Mouse (Mus musculus) stomach, embryonic 16.5 days (tissue): Measurements from ENCODE around the gene Kin. TPM values are rescaled to one million over a fixed set of nuclear protein-coding genes. Genes with fewer than 3 reads are reported as not detected.

Experiments
- ATAC-seq: fragments of 200-750 bp; cut with Nextera tagmentation; 2 replicates; pipeline ENCODE4 v1.8.0; 2017; ENCODE audit warnings: moderate number of reproducible peaks, moderate TSS enrichment; ENCODE audit not compliant: insufficient read depth, low FRiP score
- H3K27ac ChIP-seq: fragments of 300-500 bp; sonication (generic); 2 replicates; pipeline ENCODE4 v1.5.1; 2014; ENCODE audit warnings: low read length
- H3K27me3 ChIP-seq: fragments of 300-500 bp; sonication (generic); 2 replicates; pipeline ENCODE4 v1.6.1; 2014; ENCODE audit warnings: low read length, control low read depth, mixed read lengths; ENCODE audit not compliant: control insufficient read depth, insufficient read depth
- H3K36me3 ChIP-seq: fragments of 300-500 bp; sonication (generic); 2 replicates; pipeline ENCODE4 v1.6.1; 2014; ENCODE audit warnings: low read length; ENCODE audit not compliant: control insufficient read depth, insufficient read depth
- H3K4me1 ChIP-seq: fragments of 300-500 bp; sonication (generic); 2 replicates; pipeline ENCODE4 v1.6.1; 2014; ENCODE audit warnings: low read length, control low read depth, mixed read lengths; ENCODE audit not compliant: control insufficient read depth, insufficient read depth
- H3K4me2 ChIP-seq: fragments of 300-500 bp; sonication (generic); 2 replicates; pipeline ENCODE4 v1.6.1; 2014; ENCODE audit warnings: low read depth, low read length, mixed read lengths
- H3K4me3 ChIP-seq: fragments of 300-500 bp; sonication (generic); replicated peaks from 2 replicates; pipeline ENCODE4 v1.5.1; 2014; ENCODE audit warnings: mild to moderate bottlenecking, low read length
- H3K9ac ChIP-seq: fragments of 300-500 bp; sonication (generic); 2 replicates; pipeline ENCODE4 v1.6.1; 2014; ENCODE audit warnings: low read length
- H3K9me3 ChIP-seq: fragments of 300-500 bp; sonication (generic); replicated peaks from 2 replicates; pipeline ENCODE4 v1.6.1; 2016; ENCODE audit warnings: low read length, control low read depth; ENCODE audit not compliant: control insufficient read depth
- WGBS: fragments of 180-500 bp; shearing (Covaris S2); extraction: QIAGEN DNeasy Blood & Tissue Kit; methylation state at CpG from one replicate; pipeline ENCODE4 v1.1.7; 2014; 5-methylcytosine and 5-hydroxymethylcytosine counted together
- polyA plus RNA-seq: library from polyadenylated mRNA; unstranded; fragments of >200 nt; fragmentation: Nextera tagmentation; extraction: Ambion mirVana; gene quantifications from 2 replicates; pipeline ENCODE4 v1.2.1, GENCODE M21; 2015

The Kin gene
- polyA plus RNA-seq, 1 experiment from 2014 or later = 27.9 TPM

DNA sequence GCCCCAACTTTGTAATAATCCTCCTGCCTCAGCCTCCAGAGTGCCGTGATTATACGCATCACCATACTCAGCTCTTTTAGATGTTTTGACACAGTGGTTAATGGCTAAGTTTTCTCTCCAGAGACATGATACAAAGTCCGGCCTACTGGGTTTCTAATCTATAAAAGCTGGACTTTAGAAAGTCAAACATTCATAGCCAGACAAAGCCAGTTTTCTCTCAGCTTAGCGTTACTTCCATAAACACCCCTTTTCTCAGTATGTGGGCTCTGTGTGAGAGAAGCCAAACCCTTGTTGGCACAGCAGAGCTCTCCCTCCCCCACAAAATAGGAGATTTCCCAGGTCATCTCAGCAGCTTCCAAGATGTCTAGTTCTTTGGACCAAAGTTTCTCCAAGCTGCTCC is 48.2 kb downstream of the Kin start:
- no peak for ATAC-seq
- Histone ChIP-seq H3K4me1 (no peaks in the 10 kb centered on the region; the same call in 1 of the 2 replicates), H3K27me3 (no peaks in the 10 kb centered on the region), H3K4me3 (no peak overlapping the region), H3K9ac (no peak overlapping the region), H3K4me2 (no peak overlapping the region), H3K36me3 (no peaks in the 10 kb centered on the region), H3K9me3 (no peaks in the 10 kb centered on the region), H3K27ac (no peak overlapping the region)
- WGBS = 59% methylated on average over 4 of the region's 4 CpGs

DNA sequence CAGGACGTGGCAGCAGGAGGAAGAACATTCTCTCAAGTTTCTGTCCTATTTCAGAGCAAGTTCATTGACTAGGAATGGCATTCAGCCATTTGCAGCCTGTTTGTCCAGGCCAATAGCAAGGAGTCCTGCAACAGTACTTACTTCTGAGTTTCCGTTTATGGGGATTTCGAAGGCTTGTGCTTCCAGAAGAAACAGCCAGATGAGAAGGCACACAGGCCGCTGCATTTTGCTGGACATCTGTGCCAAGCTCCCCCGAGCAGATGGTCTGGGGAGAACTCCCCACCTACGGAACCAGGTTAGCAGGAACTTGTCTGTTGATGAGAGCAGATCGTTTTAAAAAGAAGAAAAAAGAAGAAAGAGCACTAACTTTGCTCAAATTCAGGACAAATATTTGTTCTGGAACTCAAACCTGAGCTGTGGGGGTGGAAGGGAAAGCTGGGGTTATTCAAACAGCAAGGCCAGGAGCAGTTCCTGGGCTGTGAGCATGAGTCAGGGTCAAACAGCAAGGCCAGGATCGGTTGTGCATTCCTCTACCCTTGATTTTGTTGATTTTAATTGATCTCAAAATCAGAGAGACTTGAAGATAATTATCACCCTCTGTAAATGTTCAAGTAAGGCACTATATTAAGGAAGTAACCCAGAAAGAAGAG is 50.1 kb downstream of the Kin start:
- no peaks in the 10 kb centered on the region for H3K27me3 ChIP-seq
- WGBS = 35% methylated on average over 8 of the region's 8 CpGs
- H3K4me2 ChIP-seq = no peak overlapping the region
- no peaks in the 10 kb centered on the region; the same call in 1 of the 2 replicates for H3K4me1 ChIP-seq
- H3K36me3 ChIP-seq = no peaks in the 10 kb centered on the region
- no peak for ATAC-seq
- H3K9me3 ChIP-seq = no peaks in the 10 kb centered on the region
- H3K4me3 ChIP-seq = no peak overlapping the region
- no peak overlapping the region for H3K9ac ChIP-seq
- H3K27ac ChIP-seq = peak overlapping the region; percentile 79

DNA sequence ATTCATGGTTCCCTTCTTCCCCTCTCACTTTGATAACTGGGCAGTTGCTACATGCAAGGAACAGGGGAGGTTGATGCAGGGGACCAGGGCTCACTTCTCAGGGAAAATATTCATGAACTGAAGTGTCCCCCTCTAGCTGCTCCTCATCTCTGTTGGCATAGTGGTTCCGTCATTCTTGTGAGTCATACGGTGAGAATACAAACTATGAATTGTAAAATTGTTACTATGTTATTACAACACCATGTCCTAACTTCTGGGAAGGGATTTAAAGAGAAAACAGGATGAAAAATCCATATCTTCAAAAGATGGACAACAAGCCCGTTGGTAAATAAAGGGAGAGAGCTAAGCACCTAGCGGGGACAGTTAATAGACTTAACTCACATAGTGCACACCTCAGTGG is 50.9 kb downstream of the Kin start, which contains the start of gene Itih2:
Gene Itih2, minus strand, starts transcription at position 101 of the 400 bp plus-strand sequence.
- H3K27me3 ChIP-seq = no peaks in the 10 kb centered on the region
- H3K4me1 ChIP-seq = no peaks in the 10 kb centered on the region; the same call in 1 of the 2 replicates
- no peaks in the 10 kb centered on the region for H3K36me3 ChIP-seq
- peak within 1 kb of the TSS; percentile 79 for H3K27ac ChIP-seq
- no peak within 1 kb of the TSS for H3K4me3 ChIP-seq
- H3K9ac ChIP-seq = no peak within 1 kb of the TSS
- H3K4me2 ChIP-seq = no peak within 1 kb of the TSS
- no peaks in the 10 kb centered on the region for H3K9me3 ChIP-seq
- no peak for ATAC-seq
- 80% methylated on average over 4 of the region's 4 CpGs for WGBS

DNA sequence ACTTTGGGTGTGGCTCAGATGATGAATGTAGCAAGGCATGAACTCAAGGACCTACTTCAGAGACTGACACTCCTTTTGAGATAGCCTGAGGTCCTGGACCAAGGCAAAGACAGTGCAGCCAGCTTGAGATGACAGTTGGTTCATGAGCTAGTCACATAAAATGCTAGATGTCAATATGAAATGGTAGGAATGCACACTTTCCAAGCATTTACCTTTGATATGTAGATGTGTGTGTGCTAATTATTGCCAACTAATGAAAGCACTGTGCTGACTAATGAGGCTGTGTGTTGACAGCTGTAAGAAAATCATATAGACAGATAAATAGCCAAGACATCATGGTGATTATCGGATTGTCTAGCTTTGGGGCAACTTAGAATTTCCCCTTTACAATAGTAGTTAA is 51.7 kb downstream of the Kin start:
- 82% methylated on average over 1 of the region's 1 CpGs for WGBS
- H3K4me2 ChIP-seq = no peak overlapping the region
- no peaks in the 10 kb centered on the region; the same call in 1 of the 2 replicates for H3K4me1 ChIP-seq
- ATAC-seq = no peak
- no peak overlapping the region for H3K4me3 ChIP-seq
- no peak overlapping the region for H3K9ac ChIP-seq
- no peaks in the 10 kb centered on the region for H3K9me3 ChIP-seq
- no peak overlapping the region for H3K27ac ChIP-seq
- no peaks in the 10 kb centered on the region for H3K27me3 ChIP-seq
- H3K36me3 ChIP-seq = no peaks in the 10 kb centered on the region

DNA sequence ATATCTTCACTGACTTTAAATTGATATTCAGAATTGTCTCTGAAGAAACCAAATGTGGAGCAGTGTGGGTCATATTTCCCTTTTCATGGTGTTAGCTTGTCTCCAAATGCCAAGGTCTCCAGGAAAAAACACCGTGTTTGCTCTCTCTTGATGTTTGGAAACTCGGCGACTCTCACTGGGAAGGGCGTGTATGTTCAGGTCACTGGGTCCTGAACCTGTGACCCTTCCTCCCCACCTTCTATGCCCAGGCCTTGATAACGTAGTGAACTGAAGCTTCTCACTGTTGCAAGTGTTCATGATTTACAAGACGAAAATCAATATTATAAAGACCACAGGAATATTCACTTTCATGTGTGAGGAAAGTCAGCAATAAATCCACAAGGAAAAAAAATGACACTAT is 53.5 kb downstream of the Kin start:
- H3K4me1 ChIP-seq = no peaks in the 10 kb centered on the region; the same call in 1 of the 2 replicates
- H3K4me3 ChIP-seq = no peak overlapping the region
- no peaks in the 10 kb centered on the region for H3K9me3 ChIP-seq
- H3K4me2 ChIP-seq = no peak overlapping the region
- no peaks in the 10 kb centered on the region for H3K27me3 ChIP-seq
- H3K9ac ChIP-seq = no peak overlapping the region
- no peak overlapping the region for H3K27ac ChIP-seq
- 51% methylated on average over 6 of the region's 6 CpGs for WGBS
- no peak for ATAC-seq
- H3K36me3 ChIP-seq = no peaks in the 10 kb centered on the region

DNA sequence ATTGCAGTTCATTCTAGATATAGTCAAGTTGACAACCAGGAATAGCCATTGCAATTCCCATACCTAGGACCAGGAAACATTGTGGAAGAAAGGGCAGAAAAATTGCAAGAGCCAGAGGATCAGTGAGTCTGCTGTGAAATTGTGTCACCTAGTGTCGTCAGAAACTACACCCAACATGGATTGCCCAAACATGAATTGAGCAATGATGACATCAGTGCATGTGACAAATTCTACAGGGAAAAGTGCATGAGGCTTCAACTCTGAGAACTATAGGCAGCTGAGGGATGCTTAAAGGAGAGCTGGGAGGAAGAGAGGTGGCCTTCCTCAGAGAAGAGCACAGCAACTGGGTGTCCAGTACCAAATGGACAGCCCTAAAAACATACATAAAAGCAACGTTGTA is 56.9 kb downstream of the Kin start:
- Histone ChIP-seq H3K4me2 (no peak overlapping the region), H3K9me3 (no peaks in the 10 kb centered on the region; the same call in 1 of the 2 replicates), H3K36me3 (no peaks in the 10 kb centered on the region), H3K9ac (no peak overlapping the region), H3K27me3 (no peaks in the 10 kb centered on the region), H3K4me1 (no peaks in the 10 kb centered on the region), H3K27ac (no peak overlapping the region), H3K4me3 (no peak overlapping the region)
- WGBS = 84% methylated on average over 2 of the region's 2 CpGs
- ATAC-seq = no peak

DNA sequence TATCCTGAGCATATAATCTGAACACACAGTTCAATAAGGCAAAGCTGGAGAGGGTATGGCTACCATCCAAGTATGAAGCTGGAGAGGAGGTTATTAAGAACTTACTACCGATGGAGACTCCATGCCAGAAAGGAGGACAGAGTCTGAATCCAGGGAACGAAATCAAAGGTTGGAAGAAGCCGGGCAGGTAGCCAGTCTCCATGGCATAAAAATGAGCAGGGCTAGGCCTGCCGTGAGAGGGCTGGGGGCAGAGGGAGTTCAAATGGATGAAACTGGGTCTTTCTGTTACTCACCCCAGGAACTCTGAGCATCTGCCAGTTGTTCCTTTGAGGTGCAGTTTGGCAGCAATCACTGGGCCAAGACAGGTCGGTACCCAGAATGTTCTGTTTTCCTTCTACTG is 60.1 kb downstream of the Kin start:
- no peak for ATAC-seq
- H3K4me2 ChIP-seq = no peak overlapping the region
- 70% methylated on average over 5 of the region's 5 CpGs for WGBS
- H3K27me3 ChIP-seq = no peaks in the 10 kb centered on the region
- H3K36me3 ChIP-seq = no peaks in the 10 kb centered on the region
- H3K4me1 ChIP-seq = no peaks in the 10 kb centered on the region
- no peak overlapping the region for H3K9ac ChIP-seq
- no peak overlapping the region for H3K27ac ChIP-seq
- H3K9me3 ChIP-seq = no peaks in the 10 kb centered on the region; the same call in 1 of the 2 replicates
- H3K4me3 ChIP-seq = no peak overlapping the region

Other genes with a start within 250 kb of the Kin start
- not detected in 2 replicates for gene 4930412O13Rik, start 199.3 kb upstream of the Kin start, polyA plus RNA-seq
- not detected in 2 replicates for gene 9230102O04Rik, start 191.1 kb upstream of the Kin start, polyA plus RNA-seq
- 3.2 and 3.6 TPM in 2 replicates for gene Gata3, start 190.6 kb upstream of the Kin start, polyA plus RNA-seq
- gene Taf3, start 32.0 kb upstream of the Kin start, polyA plus RNA-seq = 9.8 and 10.2 TPM in 2 replicates
- gene Atp5c1, start 83 bp upstream of the Kin start, polyA plus RNA-seq = 595 and 642 TPM in 2 replicates
- gene Itih2, start 50.8 kb downstream of the Kin start, polyA plus RNA-seq = 19.6 and 20.3 TPM in 2 replicates
- 30.0 and 35.2 TPM in 2 replicates for gene Itih5, start 73.0 kb downstream of the Kin start, polyA plus RNA-seq